ENCODE assay signal across 8 mouse cellular contexts in genomic region chr14:121198915-121199572, GRCm38 (mm10).
A peak's percentile ranks its signal among the peaks of the same experiment; 100 is the strongest.
DNase-seq lines count a peak whose midpoint lies in the region; ATAC-seq lines count a peak whose summit lies in the region.

No protein-coding gene starts in this region.

- no peak for DNase-seq in frontal cortex, postnatal 25 days (ENCODE audit: low spot score in 2 of 2)
- DNase-seq in CD4-positive helper T cell, adult 2 months (ENCODE audit: low read depth, low spot score) = peak; percentile 24
- DNase-seq in forelimb bud, embryonic 11.5 days (ENCODE audit: low read depth, low spot score) = peak; percentile 78
- DNase-seq in limb, embryonic 10.5 days (ENCODE audit: low spot score) = peak; percentile 44
- DNase-seq in retina, postnatal 1 day = peak; percentile 89
- no peak for DNase-seq in spleen, adult 12 weeks (ENCODE audit: low spot score)
- DNase-seq in urinary bladder, adult 18-20 months (ENCODE audit: low spot score in 2 of 2) = no peak

- peaks cover 41% of the 10 kb centered on the region for H3K36me3 ChIP-seq in limb, embryonic 10.5 days

- H3K27me3 ChIP-seq in limb, embryonic 10.5 days (ENCODE audit: low read depth, poor library complexity, severe bottlenecking) = no peaks in the 10 kb centered on the region

- WGBS in limb, embryonic 10.5 days = 66% methylated on average over 14 of the region's 14 CpGs

- H3K9me3 ChIP-seq in limb, embryonic 10.5 days (replicated peaks) = no peaks in the 10 kb centered on the region

- ATAC-seq in frontal cortex, adult (ENCODE audit: low TSS enrichment) = peak; percentile 45

- H3K27ac ChIP-seq in limb, embryonic 10.5 days = peak overlapping the region; percentile 77

- no peak overlapping the region; the same call in 1 of the 2 replicates for H3K4me3 ChIP-seq in limb, embryonic 10.5 days

- H3K4me1 ChIP-seq in limb, embryonic 10.5 days = peaks cover 30% of the 10 kb centered on the region

Comparison
In these comparisons a context has a peak if more than half of its experiments do, and no peak if none do; other contexts are left out.
1. DNase-seq: peak in CD4-positive helper T cell, adult 2 months (single experiment), forelimb bud, embryonic 11.5 days (single experiment), limb, embryonic 10.5 days (single experiment) and retina, postnatal 1 day (single experiment); none in frontal cortex, postnatal 25 days (0 of 2), spleen, adult 12 weeks (single experiment) and urinary bladder, adult 18-20 months (0 of 2).